Mouse (Mus musculus): ENCODE data around the gene Ppil1. TPM values are rescaled to one million over a fixed set of nuclear protein-coding genes. Genes with fewer than 3 reads are reported as not detected.
A peak's percentile ranks its signal among the peaks of the same experiment; 100 is the strongest.
"Not testable (repeated sequence)": the region's sequence is repeated elsewhere in the genome, so short reads cannot be mapped to it uniquely, and the experiment has no call there.

Ppil1 gene
- polyA plus RNA-seq, 1 experiment from 2014 or later, result 117 TPM

DNA sequence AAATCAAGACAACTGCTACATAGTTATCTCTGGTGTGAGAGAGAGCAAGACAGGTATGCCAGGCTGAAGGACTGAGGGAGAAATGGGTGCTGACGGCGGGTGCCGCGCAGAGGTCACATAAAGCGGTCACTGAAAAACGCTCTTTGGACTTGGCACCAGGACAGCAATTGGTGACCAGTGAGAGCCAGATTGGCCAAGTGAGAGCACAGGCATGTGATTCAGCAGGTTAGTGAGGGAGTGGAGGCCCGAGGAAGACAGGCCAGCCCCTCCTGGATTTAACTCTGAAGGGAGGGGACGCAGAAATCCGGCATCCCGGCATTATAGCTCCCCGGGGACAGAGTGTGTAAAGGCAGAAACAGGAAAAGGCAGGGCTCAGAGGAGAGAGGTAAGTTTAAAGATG, 9.9 kb upstream of the Ppil1 start:
- H3K9me3 ChIP-seq, result no peaks in the 10 kb centered on the region
- no peak overlapping the region for H3K27ac ChIP-seq
- H3K4me1 ChIP-seq, result peaks cover 13% of the 10 kb centered on the region
- no peak overlapping the region for H3K9ac ChIP-seq
- no peak overlapping the region for H3K4me3 ChIP-seq
- no peak for ATAC-seq (ENCODE audit: low FRiP score, low read depth)
- no peak overlapping the region for H3K4me2 ChIP-seq (replicated peaks)
- WGBS, result 84% methylated on average over 11 of the region's 11 CpGs
- H3K36me3 ChIP-seq, result peaks cover 8% of the 10 kb centered on the region; the same call in 1 of the 2 replicates
- no peaks in the 10 kb centered on the region for H3K27me3 ChIP-seq (replicated peaks)

DNA sequence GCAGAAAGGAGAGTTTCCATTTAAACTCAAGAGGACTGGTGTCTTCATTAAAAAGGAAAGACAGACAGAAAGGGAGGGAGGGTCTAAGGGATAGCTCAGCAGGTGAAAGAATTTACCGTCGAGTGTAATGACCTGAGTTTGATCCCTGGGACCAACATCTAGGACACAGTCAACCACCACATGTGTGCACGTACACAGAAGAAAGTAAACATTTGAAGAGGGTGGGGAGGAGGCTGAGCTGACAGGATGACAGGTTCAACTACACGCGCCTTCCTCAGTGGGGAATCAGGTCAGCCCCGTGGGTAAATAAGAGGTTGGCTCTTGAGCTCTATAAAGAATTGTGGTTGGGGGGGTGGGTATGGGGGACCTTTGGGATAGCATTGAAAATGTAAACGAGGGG, 9.2 kb upstream of the Ppil1 start:
- ATAC-seq (ENCODE audit: low FRiP score, low read depth), result no peak
- H3K9ac ChIP-seq, result no peak overlapping the region
- 87% methylated on average over 7 of the region's 7 CpGs for WGBS
- 0 out of 2 replicates have a peak, but pooled peaks cover 5% of the 10 kb centered on the region for H3K36me3 ChIP-seq
- H3K9me3 ChIP-seq, result no peaks in the 10 kb centered on the region
- H3K4me3 ChIP-seq, result no peak overlapping the region
- no peaks in the 10 kb centered on the region for H3K27me3 ChIP-seq (replicated peaks)
- H3K4me2 ChIP-seq (replicated peaks), result no peak overlapping the region
- no peak overlapping the region for H3K27ac ChIP-seq
- peaks cover 15% of the 10 kb centered on the region for H3K4me1 ChIP-seq

DNA sequence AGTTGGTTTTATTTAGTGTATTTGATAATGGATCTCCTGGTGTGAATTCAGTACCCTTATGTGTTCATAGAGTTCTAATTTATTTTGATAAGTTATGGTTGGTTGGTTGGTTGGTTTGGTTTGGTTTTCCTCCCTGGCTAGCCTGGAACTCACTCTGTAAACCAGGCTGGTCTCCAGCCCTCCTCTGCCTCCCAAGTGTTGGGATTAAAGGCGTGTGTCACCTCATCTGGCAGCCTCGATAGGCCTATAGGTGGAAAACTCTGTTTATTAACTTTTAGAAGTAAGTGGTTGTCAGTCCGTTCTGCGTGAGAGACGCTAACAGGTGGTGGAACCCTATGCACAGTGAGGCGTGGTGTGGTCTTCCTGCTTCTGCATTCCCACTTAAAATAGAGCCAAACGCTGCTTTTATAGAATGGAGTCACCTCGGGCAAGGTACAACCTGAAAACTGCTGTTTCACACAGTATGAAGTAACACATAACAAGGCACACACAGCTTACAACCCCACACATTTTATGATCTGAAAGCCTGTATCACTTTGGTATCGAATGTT, 6.2 kb upstream of the Ppil1 start:
- H3K9ac ChIP-seq, result no peak overlapping the region
- H3K4me3 ChIP-seq, result no peak overlapping the region
- no peaks in the 10 kb centered on the region for H3K36me3 ChIP-seq
- no peak for ATAC-seq (ENCODE audit: low FRiP score, low read depth)
- no peak overlapping the region for H3K27ac ChIP-seq
- H3K4me2 ChIP-seq (replicated peaks), result peak overlapping the region; percentile 69
- no peaks in the 10 kb centered on the region for H3K27me3 ChIP-seq (replicated peaks)
- no peaks in the 10 kb centered on the region for H3K9me3 ChIP-seq
- H3K4me1 ChIP-seq, result peaks cover 19% of the 10 kb centered on the region
- 92% methylated on average over 9 of the region's 9 CpGs for WGBS

GRCm38 (mm10) chr17:29269349-29269706, 5.3 kb upstream of the Ppil1 start:
- 24% methylated on average over 10 of the region's 10 CpGs for WGBS
- Histone ChIP-seq H3K36me3 (no peaks in the 10 kb centered on the region), H3K4me2 (replicated peaks) (peak overlapping the region; percentile 69), H3K27ac (no peak overlapping the region), H3K4me3 (peak overlapping the region; percentile 88), H3K27me3 (replicated peaks) (no peaks in the 10 kb centered on the region), H3K9ac (peak overlapping the region; percentile 93), H3K4me1 (peaks cover 23% of the 10 kb centered on the region), H3K9me3 (no peaks in the 10 kb centered on the region)
- no peak for ATAC-seq (ENCODE audit: low FRiP score, low read depth)

GRCm38 (mm10) chr17:29268682-29269348, 4.8 kb upstream of the Ppil1 start, which contains the start of gene BC004004:
TSS of gene BC004004 (plus strand) at chr17:29268788.
- peak within 1 kb of the TSS; percentile 74; the same call in 1 of the 2 replicates for H3K27ac ChIP-seq
- H3K9ac ChIP-seq, result peak within 1 kb of the TSS; percentile 93
- under 1% methylated on average over 51 of the region's 63 CpGs for WGBS
- no peaks in the 10 kb centered on the region for H3K27me3 ChIP-seq (replicated peaks)
- H3K4me2 ChIP-seq (replicated peaks), result peak within 1 kb of the TSS; percentile 69
- H3K4me1 ChIP-seq, result peaks cover 20% of the 10 kb centered on the region
- peak within 1 kb of the TSS; percentile 88 for H3K4me3 ChIP-seq
- no peaks in the 10 kb centered on the region for H3K36me3 ChIP-seq
- H3K9me3 ChIP-seq, result no peaks in the 10 kb centered on the region
- peak; percentile 91 for ATAC-seq (ENCODE audit: low FRiP score, low read depth)

DNA sequence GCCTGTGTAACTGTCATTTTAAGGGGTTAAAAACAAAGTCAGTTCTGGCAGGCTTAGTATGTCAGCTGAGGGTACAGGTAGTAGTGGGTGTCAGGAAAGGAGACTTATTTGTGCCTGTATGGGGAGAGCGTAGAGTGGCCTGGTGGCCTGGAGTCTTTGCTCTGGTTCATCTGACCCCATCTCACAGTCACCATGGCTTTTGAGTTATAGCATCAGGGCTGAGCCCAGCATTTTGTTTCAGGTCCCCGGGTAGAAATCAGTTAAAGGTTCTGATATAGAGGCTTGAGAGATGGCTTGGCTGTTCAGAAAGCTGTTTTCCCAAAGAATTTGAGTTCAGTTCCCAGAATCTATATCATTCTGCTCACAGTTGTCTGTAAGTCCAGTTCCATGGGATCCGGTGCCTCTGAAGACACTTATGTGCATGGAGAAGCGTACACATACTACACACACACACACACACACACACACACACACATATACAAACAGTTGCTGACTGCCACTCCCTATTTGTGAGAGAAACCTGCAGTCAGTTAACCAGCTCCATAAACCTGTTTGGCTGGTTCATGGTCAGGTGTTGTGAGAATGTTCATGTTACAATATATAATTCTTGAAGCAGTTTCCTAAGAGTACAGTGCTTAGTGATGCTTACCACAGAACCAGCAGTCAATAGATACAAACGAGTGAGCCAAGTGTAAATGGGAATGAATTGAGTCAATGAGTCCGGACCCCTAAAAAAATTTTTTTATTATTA, 4.1 kb upstream of the Ppil1 start:
- ATAC-seq (ENCODE audit: low FRiP score, low read depth), result 0 out of 2 replicates have a peak, but pooled peaks have one; percentile 29
- Histone ChIP-seq H3K9me3 (no peaks in the 10 kb centered on the region), H3K36me3 (no peaks in the 10 kb centered on the region), H3K4me2 (replicated peaks) (peak overlapping the region; percentile 69), H3K27ac (no peak overlapping the region), H3K4me1 (peaks cover 21% of the 10 kb centered on the region), H3K27me3 (replicated peaks) (no peaks in the 10 kb centered on the region), H3K4me3 (peak overlapping the region; percentile 88), H3K9ac (0 out of 2 replicates have a peak overlapping the region, but pooled peaks have one; percentile 41)
- 60% methylated on average over 6 of the region's 6 CpGs for WGBS

- not testable (repeated sequence) for H3K27ac ChIP-seq; ATAC-seq (ENCODE audit: low FRiP score, low read depth); H3K9me3 ChIP-seq; H3K36me3 ChIP-seq; H3K9ac ChIP-seq; H3K27me3 ChIP-seq (replicated peaks); H3K4me2 ChIP-seq (replicated peaks); H3K4me3 ChIP-seq
- peaks cover 32% of the 10 kb centered on the region for H3K4me1 ChIP-seq
- WGBS, result 88% methylated on average over 2 of the region's 2 CpGs
Measured at GRCm38 (mm10) chr17:29267040-29267439, 3.1 kb upstream of the Ppil1 start.

- Histone ChIP-seq H3K4me1 (peaks cover 32% of the 10 kb centered on the region), H3K9me3 (no peaks in the 10 kb centered on the region), H3K9ac (peak overlapping the region; percentile 60; the same call in 1 of the 2 replicates), H3K4me2 (replicated peaks) (peak overlapping the region; percentile 64), H3K27ac (peak overlapping the region; percentile 82; the same call in 1 of the 2 replicates), H3K4me3 (peak overlapping the region; percentile 86; the same call in 1 of the 2 replicates), H3K27me3 (replicated peaks) (no peaks in the 10 kb centered on the region), H3K36me3 (peaks cover 19% of the 10 kb centered on the region)
- 86% methylated on average over 5 of the region's 5 CpGs for WGBS
- ATAC-seq (ENCODE audit: low FRiP score, low read depth), result no peak
Measured at GRCm38 (mm10) chr17:29264760-29265159, 774 bp upstream of the Ppil1 start.

GRCm38 (mm10) chr17:29263417-29263816, 569 bp downstream of the Ppil1 start:
- peaks cover 26% of the 10 kb centered on the region for H3K4me1 ChIP-seq
- no peak for ATAC-seq (ENCODE audit: low FRiP score, low read depth)
- WGBS, result 1% methylated on average over 14 of the region's 14 CpGs
- H3K4me2 ChIP-seq (replicated peaks), result peak overlapping the region; percentile 64
- peak overlapping the region; percentile 86 for H3K4me3 ChIP-seq
- H3K9me3 ChIP-seq, result no peaks in the 10 kb centered on the region
- H3K27ac ChIP-seq, result peak overlapping the region; percentile 82
- peak overlapping the region; percentile 60 for H3K9ac ChIP-seq
- H3K27me3 ChIP-seq (replicated peaks), result no peaks in the 10 kb centered on the region
- peaks cover 20% of the 10 kb centered on the region for H3K36me3 ChIP-seq

DNA sequence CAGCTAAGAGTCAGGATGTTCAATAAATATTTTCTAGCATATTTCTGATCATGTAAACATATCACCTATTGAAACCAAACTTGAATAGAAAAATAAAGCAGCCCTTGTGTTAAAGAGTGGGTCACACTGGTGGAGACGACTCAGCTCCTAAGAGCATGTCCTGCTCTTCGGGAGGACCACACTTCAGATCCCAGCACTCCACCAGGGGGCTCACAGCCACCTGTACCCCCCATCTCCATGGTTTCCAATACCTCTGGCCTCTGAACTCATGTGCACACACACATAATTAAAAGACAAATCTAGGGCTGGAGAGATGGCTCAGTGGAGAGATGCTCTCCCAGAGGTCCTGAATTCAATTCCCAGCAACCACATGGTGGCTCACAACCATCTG, 1.7 kb downstream of the Ppil1 start:
- Histone ChIP-seq H3K4me3 (no peak overlapping the region), H3K9me3 (no peaks in the 10 kb centered on the region), H3K9ac (no peak overlapping the region), H3K27me3 (replicated peaks) (no peaks in the 10 kb centered on the region), H3K4me2 (replicated peaks) (peak overlapping the region; percentile 64), H3K36me3 (peaks cover 32% of the 10 kb centered on the region), H3K27ac (no peak overlapping the region), H3K4me1 (peaks cover 20% of the 10 kb centered on the region)
- WGBS, result 58% methylated on average over 2 of the region's 2 CpGs
- no peak for ATAC-seq (ENCODE audit: low FRiP score, low read depth)

- ATAC-seq (ENCODE audit: low FRiP score, low read depth), result no peak
- WGBS, result 91% methylated on average over 22 of the region's 22 CpGs
- Histone ChIP-seq H3K9me3 (no peaks in the 10 kb centered on the region), H3K27me3 (replicated peaks) (no peaks in the 10 kb centered on the region), H3K27ac (no peak overlapping the region), H3K36me3 (peaks cover 37% of the 10 kb centered on the region), H3K4me2 (replicated peaks) (peak overlapping the region; percentile 64; the same call in 1 of the 2 replicates), H3K4me3 (no peak overlapping the region), H3K4me1 (peaks cover 20% of the 10 kb centered on the region), H3K9ac (no peak overlapping the region)
Measured at GRCm38 (mm10) chr17:29261603-29262258, 2.3 kb downstream of the Ppil1 start.

DNA sequence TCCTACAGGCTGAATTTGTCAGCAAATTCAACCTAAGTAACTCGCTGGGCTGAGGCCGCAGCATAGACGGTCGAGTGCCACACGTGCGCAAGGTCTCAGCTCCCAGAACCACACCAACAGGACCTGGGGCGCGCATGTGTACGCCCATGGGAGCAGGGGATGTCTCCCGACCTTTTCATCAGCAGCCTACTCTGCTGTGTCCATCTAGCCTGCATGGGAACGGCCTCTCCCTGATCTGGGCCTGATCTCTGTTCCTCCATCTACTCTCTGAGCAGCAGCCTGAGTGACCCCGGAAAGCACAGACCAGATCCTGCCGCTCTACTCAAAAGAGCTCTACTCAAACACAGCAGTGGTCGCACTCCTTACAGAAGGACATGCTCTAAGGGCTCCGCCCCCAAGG, 3.5 kb downstream of the Ppil1 start:
- H3K36me3 ChIP-seq, result peaks cover 44% of the 10 kb centered on the region
- ATAC-seq (ENCODE audit: low FRiP score, low read depth), result no peak
- 88% methylated on average over 15 of the region's 15 CpGs for WGBS
- H3K9ac ChIP-seq, result 0 out of 2 replicates have a peak overlapping the region, but pooled peaks have one; percentile 5
- no peak overlapping the region for H3K4me3 ChIP-seq
- H3K4me1 ChIP-seq, result peaks cover 23% of the 10 kb centered on the region
- H3K9me3 ChIP-seq, result no peaks in the 10 kb centered on the region
- H3K27me3 ChIP-seq (replicated peaks), result no peaks in the 10 kb centered on the region
- H3K27ac ChIP-seq, result no peak overlapping the region
- H3K4me2 ChIP-seq (replicated peaks), result no peak overlapping the region

Data from neural tube, embryonic 12.5 days (tissue).